7 mouse cellular contexts compared by ENCODE assay signal in the genomic region with DNA sequence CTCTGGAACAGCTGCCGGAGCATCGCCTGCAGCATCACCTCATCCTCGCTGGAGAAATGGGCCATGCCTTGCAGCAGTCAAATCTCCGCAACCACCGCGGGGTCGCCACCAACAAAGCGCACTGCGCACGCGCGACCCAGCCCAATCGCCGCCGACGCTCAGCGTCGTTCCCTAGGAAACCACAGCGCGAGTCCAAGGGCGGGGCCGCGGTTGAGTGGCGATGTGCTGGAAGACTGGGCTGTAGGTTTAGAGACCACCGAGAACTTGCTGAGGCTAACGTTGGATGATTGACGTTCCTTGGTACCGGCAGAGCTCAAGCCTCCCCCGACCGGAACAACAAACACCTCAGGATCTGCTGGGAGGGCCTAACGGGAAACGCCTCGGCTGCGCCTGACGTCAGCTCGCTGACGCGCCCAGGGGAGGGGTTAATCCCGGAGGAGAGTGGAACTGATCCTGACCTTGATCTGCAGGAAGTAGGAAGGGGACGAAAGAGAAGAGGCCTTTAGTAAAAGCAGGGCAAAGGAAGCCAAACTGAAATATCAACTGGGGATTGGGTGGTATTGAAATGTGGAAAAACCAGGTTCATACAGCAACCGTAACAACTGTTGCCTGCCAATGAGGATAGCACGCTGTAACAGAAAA. TPM values are rescaled to one million over a fixed set of nuclear protein-coding genes. Genes with fewer than 3 reads are reported as not detected.
DNase-seq lines count a peak whose midpoint lies in the region; ATAC-seq and TF ChIP-seq lines count a peak whose summit lies in the region.

Gene Tbc1d32 (minus strand): TSS at position 122 of the 642 bp plus-strand sequence.

- H3K36me3 ChIP-seq in embryonic facial prominence, embryonic 10.5 days (replicated peaks) = no peaks in the 10 kb centered on the region
- H3K36me3 ChIP-seq in intestine, postnatal 0 days (ENCODE audit: control insufficient read depth, insufficient read depth) = no peaks in the 10 kb centered on the region
- no peaks in the 10 kb centered on the region for H3K36me3 ChIP-seq in midbrain, embryonic 12.5 days
- H3K36me3 ChIP-seq in small intestine, adult 2 months (ENCODE audit: control insufficient read depth, insufficient read depth, low read length) = no peaks in the 10 kb centered on the region

- TF ChIP-seq POLR2A in small intestine, adult 2 months (IDR thresholded peaks at IDR 0.05; ENCODE audit: low read depth, low read length) = peak; percentile 68; the same call in 1 of the 2 replicates

- peak within 1 kb of the TSS; percentile 64 for H3K4me2 ChIP-seq in intestine, postnatal 0 days (replicated peaks; ENCODE audit: low read depth)
- H3K4me2 ChIP-seq in midbrain, embryonic 12.5 days (replicated peaks) = peak within 1 kb of the TSS; percentile 57

- H3K9ac ChIP-seq in intestine, postnatal 0 days (ENCODE audit: low read depth, low read length) = peak within 1 kb of the TSS; percentile 37; the same call in 1 of the 2 replicates
- H3K9ac ChIP-seq in midbrain, embryonic 12.5 days (replicated peaks) = peak within 1 kb of the TSS; percentile 51

- ATAC-seq in intestine, postnatal 0 days = peak; percentile 100
- ATAC-seq in midbrain, embryonic 12.5 days (ENCODE audit: low FRiP score, low read depth) = peak; percentile 98

- peak; percentile 94 for DNase-seq in adrenal gland, postnatal 10 days
- peak; percentile 94 for DNase-seq in embryonic facial prominence, embryonic 10.5 days (ENCODE audit: low spot score)
- DNase-seq in gonadal fat pad, adult 2 months (ENCODE audit: low read depth) = peak; percentile 52
- DNase-seq in left cerebral cortex, postnatal 4 days = peak; percentile 95

- no peaks in the 10 kb centered on the region for H3K9me3 ChIP-seq in embryonic facial prominence, embryonic 10.5 days
- no peaks in the 10 kb centered on the region for H3K9me3 ChIP-seq in intestine, postnatal 0 days (ENCODE audit: control insufficient read depth)
- H3K9me3 ChIP-seq in midbrain, embryonic 12.5 days = no peaks in the 10 kb centered on the region

- H3K27me3 ChIP-seq in embryonic facial prominence, embryonic 10.5 days (replicated peaks; ENCODE audit: low read depth, poor library complexity, severe bottlenecking) = no peaks in the 10 kb centered on the region
- no peaks in the 10 kb centered on the region for H3K27me3 ChIP-seq in intestine, postnatal 0 days (replicated peaks; ENCODE audit: control insufficient read depth, insufficient read depth, low read length)
- H3K27me3 ChIP-seq in midbrain, embryonic 12.5 days = no peaks in the 10 kb centered on the region
- no peaks in the 10 kb centered on the region for H3K27me3 ChIP-seq in small intestine, adult 2 months (ENCODE audit: control insufficient read depth, insufficient read depth, low read length)

- TF ChIP-seq CTCF in intestine, postnatal 0 days (IDR thresholded peaks at IDR 0.05; ENCODE audit: low read depth) = no peak
- no peak for TF ChIP-seq CTCF in small intestine, adult 2 months (IDR thresholded peaks at IDR 0.05; ENCODE audit: extremely low read depth, insufficient read length, insufficient replicate concordance, low read depth, low read length)

- H3K4me3 ChIP-seq in embryonic facial prominence, embryonic 10.5 days = peak within 1 kb of the TSS; percentile 67
- peak within 1 kb of the TSS; percentile 55 for H3K4me3 ChIP-seq in intestine, postnatal 0 days (ENCODE audit: low read depth, low read length)
- peak within 1 kb of the TSS; percentile 55 for H3K4me3 ChIP-seq in midbrain, embryonic 12.5 days
- peak within 1 kb of the TSS; percentile 83 for H3K4me3 ChIP-seq in small intestine, adult 2 months (ENCODE audit: low read depth, low read length)

- 3% methylated on average over 42 of the region's 42 CpGs for WGBS in embryonic facial prominence, embryonic 10.5 days
- 4% methylated on average over 42 of the region's 42 CpGs for WGBS in intestine, postnatal 0 days
- 3% methylated on average over 42 of the region's 42 CpGs for WGBS in midbrain, embryonic 12.5 days
- WGBS in small intestine, adult 2 months = 3% methylated on average over 42 of the region's 42 CpGs

- intact Hi-C loops in left cerebral cortex, postnatal 4 days (cut with DNase I) = no loop called here

- H3K27ac ChIP-seq in embryonic facial prominence, embryonic 10.5 days (replicated peaks) = peak within 1 kb of the TSS; percentile 89
- H3K27ac ChIP-seq in intestine, postnatal 0 days (ENCODE audit: low read depth, low read length) = peak within 1 kb of the TSS; percentile 74
- H3K27ac ChIP-seq in midbrain, embryonic 12.5 days (replicated peaks) = peak within 1 kb of the TSS; percentile 95
- H3K27ac ChIP-seq in small intestine, adult 2 months (ENCODE audit: insufficient read depth, low read depth, low read length) = peak within 1 kb of the TSS; percentile 66

- H3K4me1 ChIP-seq in embryonic facial prominence, embryonic 10.5 days = peaks cover 6% of the 10 kb centered on the region
- H3K4me1 ChIP-seq in intestine, postnatal 0 days (replicated peaks; ENCODE audit: control insufficient read depth, insufficient read depth, low read length) = no peaks in the 10 kb centered on the region
- peaks cover 6% of the 10 kb centered on the region; the same call in 1 of the 2 replicates for H3K4me1 ChIP-seq in midbrain, embryonic 12.5 days
- no peaks in the 10 kb centered on the region; the same call in 1 of the 2 replicates for H3K4me1 ChIP-seq in small intestine, adult 2 months (ENCODE audit: control insufficient read depth, insufficient read depth, insufficient read length, low read length)

RNA-seq across cellular contexts. Expression of gene Tbc1d32, which starts in this region (rescaled TPM):
- total RNA-seq in adrenal gland, postnatal 10 days (2021) = 1 to 10 TPM; 5.4 to 8.9 TPM
- polyA plus RNA-seq in embryonic facial prominence, embryonic 10.5 days (2016; fragmentation: Nextera tagmentation; extraction: Ambion mirVana) = 4.2 and 4.4 TPM in 2 replicates
- 1.9 and 2.1 TPM in 2 replicates for polyA plus RNA-seq in gonadal fat pad, adult 2 months (2012; rRNA removed)
- 1.3 and 1.4 TPM in 2 replicates for polyA plus RNA-seq in intestine, postnatal 0 days (2015; fragmentation: Nextera tagmentation; extraction: Ambion mirVana)
- 1 to 10 TPM; 8.0 to 8.9 TPM for total RNA-seq in left cerebral cortex, postnatal 4 days (2021)
- polyA plus RNA-seq in midbrain, embryonic 12.5 days (2016; fragmentation: Nextera tagmentation; extraction: Ambion mirVana) = 4.2 and 4.3 TPM in 2 replicates
- 0.15 and 0.22 TPM in 2 replicates for polyA plus RNA-seq in small intestine, adult 2 months (2012; rRNA removed)

Comparison
In these comparisons a context has a peak if more than half of its experiments do, and no peak if none do; other contexts are left out.
1. Peak in every context shown above with its lines: DNase-seq, ATAC-seq, H3K4me3 ChIP-seq and H3K27ac ChIP-seq.